Mouse (Mus musculus) midbrain, embryonic 11.5 days (tissue): ENCODE data around the gene Zan. TPM values are rescaled to one million over a fixed set of nuclear protein-coding genes. Genes with fewer than 3 reads are reported as not detected.

Experiments used
- ATAC-seq: fragments of 200-750 bp; cut with Nextera tagmentation; 2 replicates; pipeline ENCODE4 v1.8.0; 2017; ENCODE audit warnings: moderate TSS enrichment, moderate library complexity; ENCODE audit not compliant: low FRiP score
- DNase-seq: peaks from one replicate; pipeline ENCODE4 v3.0.0; 2015; ENCODE audit warnings: low spot score; ENCODE audit errors: missing footprints
- H3K27ac ChIP-seq: fragments of 300-500 bp; sonication (generic); 2 replicates; pipeline ENCODE4 v1.5.1; 2014; ENCODE audit warnings: low read depth, low read length
- H3K27me3 ChIP-seq: fragments of 300-500 bp; sonication (generic); 2 replicates; pipeline ENCODE4 v1.6.1; 2014; ENCODE audit warnings: mild to moderate bottlenecking, low read length, moderate library complexity, mixed read lengths; ENCODE audit not compliant: control insufficient read depth, insufficient read depth
- H3K36me3 ChIP-seq: fragments of 300-500 bp; sonication (generic); 2 replicates; pipeline ENCODE4 v1.6.1; 2014; ENCODE audit warnings: mild to moderate bottlenecking, low read length, moderate library complexity, mixed read lengths; ENCODE audit not compliant: control insufficient read depth, insufficient read depth
- H3K4me1 ChIP-seq: fragments of 300-500 bp; sonication (generic); 2 replicates; pipeline ENCODE4 v1.6.1; 2014; ENCODE audit warnings: low read length; ENCODE audit not compliant: control insufficient read depth, insufficient read depth
- H3K4me2 ChIP-seq: fragments of 300-500 bp; sonication (generic); 2 replicates; pipeline ENCODE4 v1.6.1; 2014; ENCODE audit warnings: mild to moderate bottlenecking, moderate library complexity
- H3K4me3 ChIP-seq: fragments of 300-500 bp; sonication (generic); 2 replicates; pipeline ENCODE4 v1.5.1; 2014; ENCODE audit warnings: low read depth, low read length
- H3K9ac ChIP-seq: fragments of 300-500 bp; sonication (generic); 2 replicates; pipeline ENCODE4 v1.6.1; 2014; ENCODE audit warnings: low read length
- H3K9me3 ChIP-seq: fragments of 300-500 bp; sonication (generic); 2 replicates; pipeline ENCODE4 v1.6.1; 2016; ENCODE audit warnings: low read length; ENCODE audit not compliant: control insufficient read depth
- WGBS: fragments of 180-500 bp; shearing (Covaris S2); extraction: QIAGEN DNeasy Blood & Tissue Kit; methylation state at CpG from one replicate; pipeline ENCODE4 v1.1.7; 2014; 5-methylcytosine and 5-hydroxymethylcytosine counted together
- polyA plus RNA-seq: library from polyadenylated mRNA; unstranded; fragments of >200 nt; fragmentation: Nextera tagmentation; extraction: Ambion mirVana; gene quantifications from 2 replicates; pipeline ENCODE4 v1.2.1, GENCODE M21; 2014

Zan gene
- polyA plus RNA-seq, 1 experiment from 2014 or later = 0.03 TPM

DNA sequence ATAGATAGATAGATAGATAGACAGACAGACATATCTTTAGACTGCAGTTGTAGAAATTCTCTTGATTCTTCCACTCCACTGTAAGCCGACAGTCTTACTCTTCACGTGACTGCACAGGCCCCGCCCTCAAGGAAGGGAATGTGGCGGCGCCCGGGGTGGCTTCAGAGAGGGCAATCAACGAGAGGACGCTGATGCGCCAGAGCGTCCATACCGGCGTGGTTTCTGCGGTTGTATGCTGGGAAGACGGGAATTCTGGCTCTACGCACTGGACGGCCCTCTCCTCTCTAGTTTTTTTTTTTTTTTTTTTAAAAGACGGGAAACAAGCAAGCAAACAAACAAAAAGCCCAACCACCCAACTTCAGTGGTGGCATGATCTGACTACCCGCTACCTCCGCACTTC is 138.6 kb downstream of the Zan start:
- H3K4me2 ChIP-seq = peak overlapping the region; percentile 81
- H3K27me3 ChIP-seq = no peaks in the 10 kb centered on the region
- under 1% methylated on average over 18 of the region's 19 CpGs for WGBS
- peak overlapping the region; percentile 39 for H3K4me3 ChIP-seq
- ATAC-seq (peak; percentile 76), DNase-seq (peak; percentile 96)
- H3K36me3 ChIP-seq = no peaks in the 10 kb centered on the region
- peak overlapping the region; percentile 68 for H3K27ac ChIP-seq
- H3K9ac ChIP-seq = peak overlapping the region; percentile 74
- H3K4me1 ChIP-seq = peaks cover 13% of the 10 kb centered on the region
- no peaks in the 10 kb centered on the region for H3K9me3 ChIP-seq

DNA sequence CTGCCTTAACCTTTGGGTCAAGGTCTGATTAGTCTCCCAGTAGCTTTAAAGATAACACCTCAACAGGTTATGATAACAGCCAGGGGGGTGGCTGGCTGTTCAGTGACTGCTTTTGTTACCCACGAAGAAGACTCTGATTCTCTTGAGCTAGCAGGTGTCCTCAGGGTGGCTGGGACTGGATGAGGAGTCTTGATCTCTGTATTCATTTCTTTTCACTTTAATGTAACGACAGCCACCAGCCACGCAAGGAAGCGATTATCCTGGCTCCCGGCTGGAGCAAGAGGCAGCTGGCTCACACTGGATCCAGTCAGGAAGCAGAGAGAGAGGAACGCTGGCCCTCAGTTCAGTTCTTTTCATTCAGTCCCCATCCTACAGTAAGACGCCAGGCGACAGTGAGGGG is 139.7 kb downstream of the Zan start:
- Histone ChIP-seq H3K27me3 (no peaks in the 10 kb centered on the region), H3K36me3 (no peaks in the 10 kb centered on the region), H3K27ac (no peak overlapping the region), H3K9ac (no peak overlapping the region), H3K9me3 (no peaks in the 10 kb centered on the region), H3K4me1 (peaks cover 17% of the 10 kb centered on the region), H3K4me2 (no peak overlapping the region), H3K4me3 (no peak overlapping the region)
- DNase-seq = no peak
- 51% methylated on average over 8 of the region's 8 CpGs for WGBS
- no peak for ATAC-seq

DNA sequence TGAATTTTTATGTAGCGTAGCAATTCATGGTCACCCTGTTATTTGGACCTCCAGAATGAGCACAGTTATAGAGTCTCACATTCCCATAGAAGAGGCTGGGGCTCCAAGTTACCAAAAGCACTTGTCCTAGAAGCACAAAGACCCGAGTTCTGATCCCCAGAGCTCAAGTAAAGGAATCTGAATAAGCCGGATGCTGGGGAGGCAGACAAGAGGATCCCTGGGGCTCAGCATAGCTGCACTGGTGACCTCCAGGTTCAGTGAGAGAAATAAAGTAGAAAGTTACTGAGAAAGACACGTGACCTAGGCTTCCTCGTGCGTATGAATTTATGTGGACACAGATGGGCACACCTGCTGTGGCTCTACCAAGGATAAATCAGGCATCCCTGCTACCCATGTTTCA is 141.8 kb downstream of the Zan start:
- Histone ChIP-seq H3K4me2 (no peak overlapping the region), H3K4me3 (no peak overlapping the region), H3K27me3 (no peaks in the 10 kb centered on the region), H3K27ac (no peak overlapping the region), H3K4me1 (peaks cover 17% of the 10 kb centered on the region), H3K9me3 (no peaks in the 10 kb centered on the region), H3K9ac (no peak overlapping the region), H3K36me3 (no peaks in the 10 kb centered on the region)
- ATAC-seq = no peak
- 60% methylated on average over 6 of the region's 6 CpGs for WGBS
- DNase-seq = no peak

DNA sequence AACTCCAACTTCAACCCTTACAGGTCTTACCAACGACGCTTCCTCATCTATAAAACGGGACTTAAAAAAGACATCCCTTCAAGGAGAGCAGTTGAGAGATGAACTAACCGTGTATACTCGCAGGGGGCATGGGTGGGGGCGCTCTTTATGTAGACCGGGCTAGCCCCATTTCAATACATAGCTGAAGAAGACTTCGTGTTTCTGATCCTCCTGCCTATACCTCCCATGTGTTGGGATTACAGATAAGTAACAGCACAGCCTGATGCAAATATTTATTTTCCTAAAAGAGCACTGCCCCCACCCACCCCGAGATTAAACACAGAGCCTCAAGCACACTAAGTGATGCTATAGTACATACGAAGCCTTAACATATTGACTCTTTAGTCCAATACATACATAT is 142.5 kb downstream of the Zan start:
- no peak overlapping the region for H3K4me3 ChIP-seq
- 64% methylated on average over 10 of the region's 10 CpGs for WGBS
- peak overlapping the region; percentile 97; the same call in 1 of the 2 replicates for H3K4me2 ChIP-seq
- no peaks in the 10 kb centered on the region for H3K36me3 ChIP-seq
- H3K27me3 ChIP-seq = no peaks in the 10 kb centered on the region
- no peak overlapping the region for H3K9ac ChIP-seq
- DNase-seq = no peak
- H3K27ac ChIP-seq = no peak overlapping the region
- H3K4me1 ChIP-seq = peaks cover 11% of the 10 kb centered on the region
- no peak for ATAC-seq
- no peaks in the 10 kb centered on the region for H3K9me3 ChIP-seq

DNA sequence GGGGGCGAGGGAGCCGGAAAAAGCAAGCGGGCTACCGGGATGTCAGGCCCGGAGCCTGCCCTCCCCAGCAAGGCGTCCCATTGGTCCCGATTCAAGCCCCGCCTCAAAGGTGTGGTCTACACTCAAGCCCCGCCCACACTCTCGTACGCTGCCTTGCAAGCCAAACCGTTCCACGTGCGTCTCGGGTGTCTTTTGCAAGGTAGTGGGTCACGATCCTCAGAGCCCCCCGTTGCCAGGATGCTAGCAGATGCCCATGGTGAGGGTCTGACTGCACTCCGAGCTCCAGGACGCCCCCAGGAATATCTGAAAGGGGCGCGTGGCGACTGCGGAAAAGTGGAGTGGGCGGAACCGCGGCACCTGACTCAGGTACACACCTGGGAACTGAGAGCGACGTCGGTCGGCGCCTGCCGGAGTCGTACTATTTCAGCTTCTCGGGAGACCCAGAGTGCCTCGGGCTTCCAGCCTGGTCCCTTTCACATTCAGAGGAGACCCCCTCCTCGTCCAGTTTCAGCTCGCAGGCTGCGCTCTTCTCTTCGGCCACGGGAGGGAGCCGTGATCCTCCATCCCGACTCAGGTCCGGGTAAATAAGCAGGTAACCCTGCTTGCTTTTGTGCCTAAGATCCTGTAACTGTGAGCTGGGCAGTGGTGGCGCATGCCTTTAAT is 143.2 kb downstream of the Zan start, which contains the start of gene Slc12a9:
Slc12a9 (minus strand) TSS at position 86 of the 663 bp plus-strand sequence.
- Histone ChIP-seq H3K36me3 (no peaks in the 10 kb centered on the region), H3K4me2 (peak within 1 kb of the TSS; percentile 97), H3K4me1 (peaks cover 5% of the 10 kb centered on the region), H3K27me3 (no peaks in the 10 kb centered on the region), H3K9ac (peak within 1 kb of the TSS; percentile 61), H3K9me3 (no peaks in the 10 kb centered on the region), H3K27ac (no peak within 1 kb of the TSS), H3K4me3 (peak within 1 kb of the TSS; percentile 48)
- DNase-seq (peak; percentile 99), ATAC-seq (peak; percentile 93)
- under 1% methylated on average over 44 of the region's 44 CpGs for WGBS

DNA sequence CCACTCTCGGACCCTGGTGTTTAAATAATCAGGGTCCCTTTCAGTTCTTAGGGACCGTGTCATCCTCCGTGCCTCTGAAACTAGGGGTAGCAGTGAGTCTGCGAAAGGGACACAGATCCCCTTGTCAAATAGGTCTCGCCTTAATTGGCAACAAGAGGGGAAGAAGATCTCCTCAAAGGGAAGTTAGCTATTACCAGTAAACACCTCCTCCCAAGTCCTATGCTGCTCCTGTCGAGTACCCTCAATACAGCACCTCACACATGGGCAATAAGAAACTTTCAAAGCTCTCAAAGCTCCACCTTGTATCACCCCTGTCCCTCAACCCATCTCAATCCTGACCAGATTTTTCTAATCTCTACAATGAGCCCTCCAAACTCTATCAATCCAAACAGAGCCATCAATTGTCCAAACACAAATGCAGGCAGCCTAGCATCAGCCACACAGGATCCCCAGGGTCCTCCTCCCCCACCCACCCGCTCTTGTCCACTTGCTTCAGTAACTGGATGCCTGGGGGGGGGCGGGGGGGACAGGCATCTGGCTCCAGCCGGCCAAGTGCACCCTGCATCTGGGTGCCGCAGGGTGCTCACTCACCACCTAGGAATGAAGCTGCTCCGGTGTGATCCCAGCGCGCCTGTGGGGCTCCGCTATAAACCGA is 143.9 kb downstream of the Zan start:
- 19% methylated on average over 15 of the region's 15 CpGs for WGBS

DNA sequence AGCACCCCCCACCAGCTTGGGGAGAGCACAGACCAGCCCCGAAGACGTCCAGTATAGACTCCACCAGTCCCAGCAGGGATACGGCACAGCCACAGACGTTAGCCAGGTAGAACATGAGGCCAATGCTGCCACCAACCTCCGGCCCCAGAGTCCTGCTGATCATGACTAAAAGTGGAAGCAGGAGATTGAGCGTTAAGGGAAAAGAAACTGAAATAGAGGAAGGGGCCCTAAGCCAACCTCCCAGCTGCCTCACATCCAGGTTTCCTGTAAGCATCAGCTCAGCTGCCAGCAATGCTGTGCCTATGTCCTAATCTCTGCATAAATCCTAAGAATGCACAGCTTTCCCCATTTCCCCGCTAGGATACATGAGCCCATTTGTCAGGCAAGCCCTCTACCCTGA is 146.0 kb downstream of the Zan start:
- no peak for ATAC-seq
- H3K36me3 ChIP-seq = no peaks in the 10 kb centered on the region
- H3K9ac ChIP-seq = no peak overlapping the region
- no peak overlapping the region for H3K27ac ChIP-seq
- H3K4me1 ChIP-seq = peaks cover 4% of the 10 kb centered on the region
- WGBS = 88% methylated on average over 7 of the region's 7 CpGs
- H3K27me3 ChIP-seq = no peaks in the 10 kb centered on the region
- H3K4me3 ChIP-seq = no peak overlapping the region
- H3K9me3 ChIP-seq = no peaks in the 10 kb centered on the region
- H3K4me2 ChIP-seq = no peak overlapping the region
- no peak for DNase-seq

More for the DNA sequence above, 143.9 kb downstream of the Zan start:
- Histone ChIP-seq H3K27me3 (no peaks in the 10 kb centered on the region), H3K4me2 (peak overlapping the region; percentile 97), H3K4me1 (peaks cover 4% of the 10 kb centered on the region), H3K4me3 (peak overlapping the region; percentile 48), H3K9ac (peak overlapping the region; percentile 61), H3K9me3 (no peaks in the 10 kb centered on the region), H3K27ac (no peak overlapping the region), H3K36me3 (no peaks in the 10 kb centered on the region)
- peak; percentile 86 for DNase-seq
- ATAC-seq = peak; percentile 68

Other genes with a start within 250 kb of the Zan start
- 3.6 and 4.0 TPM in 2 replicates for gene Ache, start 189.5 kb downstream of the Zan start, polyA plus RNA-seq
- 7.5 and 7.9 TPM in 2 replicates for gene Ufsp1, start 182.4 kb downstream of the Zan start, polyA plus RNA-seq
- gene Srrt, start 169.4 kb downstream of the Zan start, polyA plus RNA-seq = 151 and 154 TPM in 2 replicates
- 28.0 and 34.1 TPM in 2 replicates for gene Trip6, start 162.7 kb downstream of the Zan start, polyA plus RNA-seq
- gene Slc12a9, start 143.5 kb downstream of the Zan start, polyA plus RNA-seq = 5.8 TPM in 2 replicates
- gene Ephb4, start 127.0 kb downstream of the Zan start, polyA plus RNA-seq = 19.0 and 20.8 TPM in 2 replicates
- 54.8 and 57.4 TPM in 2 replicates for gene Pop7, start 25.5 kb upstream of the Zan start, polyA plus RNA-seq
- gene Gigyf1, start 41.5 kb upstream of the Zan start, polyA plus RNA-seq = 10.5 and 10.6 TPM in 2 replicates
- 0.72 and 1.4 TPM in 2 replicates for gene Epo, start 56.2 kb upstream of the Zan start, polyA plus RNA-seq
- gene Gnb2, start 56.4 kb upstream of the Zan start, polyA plus RNA-seq = 432 and 501 TPM in 2 replicates
- gene Actl6b, start 76.5 kb upstream of the Zan start, polyA plus RNA-seq = 30.6 and 31.1 TPM in 2 replicates
- gene Tfr2, start 92.8 kb upstream of the Zan start, polyA plus RNA-seq = 2.0 and 2.1 TPM in 2 replicates
- gene Mospd3, start 124.0 kb upstream of the Zan start, polyA plus RNA-seq = 19.0 and 19.8 TPM in 2 replicates
- gene Pcolce, start 136.7 kb upstream of the Zan start, polyA plus RNA-seq = 58.8 and 61.4 TPM in 2 replicates
- gene Fbxo24, start 151.9 kb upstream of the Zan start, polyA plus RNA-seq = 0.10 and 0.16 TPM in 2 replicates
- gene Lrch4, start 152.1 kb upstream of the Zan start, polyA plus RNA-seq = 27.3 and 28.3 TPM in 2 replicates
- gene Gm20605, start 152.1 kb upstream of the Zan start, polyA plus RNA-seq = 4.5 and 5.8 TPM in 2 replicates
- 4.5 and 6.8 TPM in 2 replicates for gene Sap25, start 164.3 kb upstream of the Zan start, polyA plus RNA-seq
- gene Irs3, start 168.7 kb upstream of the Zan start, polyA plus RNA-seq = 0.19 and 0.34 TPM in 2 replicates
- 13.6 and 14.9 TPM in 2 replicates for gene Agfg2, start 207.7 kb upstream of the Zan start, polyA plus RNA-seq